Mouse (Mus musculus): ENCODE measurements around the gene Actr1b.
"Not testable (repeated sequence)": the region's sequence is repeated elsewhere in the genome, so short reads cannot be mapped to it uniquely, and the experiment has no call there.

The Actr1b gene

DNA sequence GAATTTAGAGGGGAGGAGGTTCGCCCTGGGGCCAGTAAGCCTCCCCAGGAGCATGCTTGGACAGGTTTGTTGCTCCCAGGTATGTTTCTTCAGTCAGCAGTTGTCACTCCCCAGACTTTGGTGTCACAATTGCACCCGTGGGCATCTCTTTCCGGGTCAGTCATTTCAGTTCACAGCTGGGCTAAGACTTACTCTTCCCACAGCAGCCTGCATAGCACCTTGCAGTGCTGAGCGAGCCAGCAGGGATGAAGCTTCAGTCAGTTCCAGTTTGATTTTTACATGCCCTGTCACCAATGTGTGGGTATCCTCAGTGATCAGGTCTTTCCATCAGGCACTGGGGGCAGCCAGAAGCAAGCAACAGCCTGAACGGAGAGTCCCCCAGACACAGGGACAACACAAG, 17.2 kb downstream of the Actr1b start:
- no peak for DNase-seq (ENCODE audit: low read depth)

DNA sequence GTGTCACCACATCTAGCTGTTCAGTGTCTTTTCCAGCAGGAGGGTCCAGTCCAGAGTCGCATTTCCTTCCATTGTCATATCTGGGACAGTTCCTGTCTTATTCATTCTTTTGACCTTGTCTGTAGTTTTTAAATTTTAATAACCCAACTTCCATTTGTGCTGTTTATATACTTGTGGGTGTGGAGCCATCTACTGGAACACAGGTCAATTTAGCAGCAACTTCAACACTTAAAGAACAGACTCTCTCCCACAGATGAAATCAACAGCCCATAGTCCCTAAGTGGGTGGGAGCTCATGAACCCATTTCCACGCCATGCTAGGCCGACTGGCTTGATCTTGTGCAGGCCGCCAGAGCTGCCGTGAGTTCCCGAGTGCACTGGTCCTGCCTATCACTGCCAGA, 17.8 kb downstream of the Actr1b start:
- no peak for DNase-seq (ENCODE audit: low read depth)

DNA sequence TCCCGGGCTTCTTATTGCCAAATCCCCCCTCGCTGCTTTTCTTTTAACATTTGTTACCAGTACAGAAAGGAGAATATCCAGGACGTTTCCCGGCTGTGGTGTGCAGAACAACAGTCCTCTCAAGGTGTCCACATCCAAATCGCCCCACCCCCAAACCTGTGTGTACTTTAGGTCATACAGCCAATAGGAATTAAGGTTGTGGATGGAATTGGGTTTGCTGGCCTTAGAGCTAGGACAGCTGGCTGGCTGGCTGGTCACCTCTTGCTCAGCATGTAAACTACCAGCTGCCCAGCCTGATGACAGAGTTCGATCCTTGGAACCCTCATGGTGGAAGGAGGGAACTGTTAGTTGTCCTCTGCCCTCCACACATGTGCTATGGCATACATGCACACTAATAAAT, 19.4 kb downstream of the Actr1b start:
- no peak for DNase-seq (ENCODE audit: low read depth)

DNA sequence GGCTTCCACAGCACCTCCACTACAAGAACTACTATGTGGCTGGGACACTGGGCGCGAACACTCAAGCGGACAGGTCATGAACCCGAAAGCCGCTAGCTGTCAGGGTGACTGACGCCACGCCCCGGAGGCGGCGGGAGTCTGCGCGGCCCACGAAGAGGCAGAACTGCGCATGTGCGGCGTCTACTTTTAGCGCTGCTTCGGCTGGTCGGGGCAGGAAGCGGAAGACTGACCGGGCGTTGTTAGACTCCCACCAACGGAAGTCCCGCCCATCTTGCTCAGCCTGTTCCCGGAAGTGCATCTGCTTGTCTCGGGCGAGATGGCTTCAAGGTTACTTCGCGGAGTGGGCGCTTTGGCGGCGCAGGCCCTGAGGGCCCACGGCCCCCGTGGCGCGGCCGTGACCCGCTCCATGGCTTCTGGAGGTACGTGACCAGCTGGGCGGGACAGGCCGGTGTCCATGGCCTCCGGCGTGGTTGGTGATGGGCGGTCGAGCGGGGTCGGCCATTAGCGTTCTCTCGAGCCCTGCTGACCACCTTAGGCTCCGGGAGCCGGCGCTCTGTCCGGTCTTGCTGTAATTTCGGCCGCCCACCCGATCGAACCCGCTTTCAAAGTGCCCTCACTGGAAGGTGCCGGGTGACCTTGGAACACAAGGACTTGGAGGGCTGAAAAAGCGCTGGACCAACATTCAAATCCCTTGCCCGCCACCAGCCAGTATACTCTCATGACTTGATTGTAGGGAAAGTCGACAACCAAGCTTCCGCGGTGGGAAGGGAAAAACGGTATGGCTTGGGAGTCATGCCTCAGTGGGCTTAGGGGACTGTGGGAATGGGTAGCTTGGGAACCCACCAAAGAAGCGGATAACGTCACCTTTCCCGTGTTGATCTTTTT, 22.7 kb downstream of the Actr1b start, which contains the start of gene Cox5b:
TSS of gene Cox5b (plus strand) at position 179 of the 885 bp plus-strand sequence.
- peak; percentile 96 for DNase-seq (ENCODE audit: low read depth)

DNA sequence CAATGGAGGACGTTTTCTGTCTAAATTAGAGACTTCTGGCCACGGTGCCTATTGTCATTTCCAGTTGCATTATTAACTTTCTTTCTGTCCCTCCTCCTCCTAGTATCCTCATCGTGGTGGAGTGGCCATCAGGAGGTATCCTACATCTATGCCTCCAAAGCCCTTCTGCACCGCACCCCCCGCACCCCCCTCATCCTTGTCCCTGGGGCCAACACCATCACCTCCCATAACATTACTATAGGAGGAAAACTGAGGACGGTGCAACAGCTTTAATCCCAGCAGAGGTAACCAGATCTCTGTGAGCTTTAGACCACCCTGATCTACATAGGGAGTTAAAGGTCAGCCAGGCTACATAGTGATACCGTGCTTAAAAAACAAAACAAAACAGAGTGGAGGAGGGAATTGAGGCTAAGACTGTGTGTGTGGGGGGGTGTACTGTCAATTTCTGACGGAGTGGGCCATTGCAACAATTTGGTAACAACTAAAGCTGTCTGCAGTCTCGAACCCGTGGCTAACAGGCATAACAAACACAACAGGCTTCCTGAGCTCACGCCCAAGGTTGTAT, 23.5 kb downstream of the Actr1b start:
- DNase-seq (ENCODE audit: low read depth): no peak

DNA sequence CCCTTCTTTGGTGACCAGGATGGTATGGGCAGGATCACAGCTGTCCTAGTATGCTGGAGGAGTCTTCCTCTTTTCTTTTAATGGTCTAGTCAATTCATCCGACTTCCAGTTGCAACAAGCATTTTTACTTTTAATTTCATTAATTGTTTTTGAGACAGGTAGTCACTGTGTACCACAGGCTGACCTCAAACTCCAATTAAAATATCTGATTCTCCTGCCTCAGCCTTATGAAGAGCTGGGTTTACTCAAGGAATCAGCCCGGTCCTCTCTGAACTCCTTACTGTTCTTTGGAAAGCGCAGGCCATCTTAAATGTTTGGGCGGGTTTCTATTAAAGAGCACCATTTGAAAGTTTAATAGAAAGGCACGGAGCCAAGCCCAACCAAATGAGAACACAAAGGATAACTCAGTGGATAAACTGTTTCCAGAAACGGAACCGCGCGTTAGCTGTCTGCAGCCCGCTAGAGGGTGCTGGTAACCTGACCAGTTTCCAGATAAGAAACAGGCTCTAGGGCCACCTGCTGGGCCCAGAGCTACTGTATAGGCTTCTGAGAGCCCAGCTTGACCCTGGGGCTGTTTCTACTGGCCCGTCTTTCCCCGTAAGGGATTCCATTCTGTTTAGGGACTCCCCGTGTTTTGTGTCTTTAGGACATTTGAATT, 30.3 kb downstream of the Actr1b start:
- peak; percentile 79 for DNase-seq (ENCODE audit: low read depth)

DNA sequence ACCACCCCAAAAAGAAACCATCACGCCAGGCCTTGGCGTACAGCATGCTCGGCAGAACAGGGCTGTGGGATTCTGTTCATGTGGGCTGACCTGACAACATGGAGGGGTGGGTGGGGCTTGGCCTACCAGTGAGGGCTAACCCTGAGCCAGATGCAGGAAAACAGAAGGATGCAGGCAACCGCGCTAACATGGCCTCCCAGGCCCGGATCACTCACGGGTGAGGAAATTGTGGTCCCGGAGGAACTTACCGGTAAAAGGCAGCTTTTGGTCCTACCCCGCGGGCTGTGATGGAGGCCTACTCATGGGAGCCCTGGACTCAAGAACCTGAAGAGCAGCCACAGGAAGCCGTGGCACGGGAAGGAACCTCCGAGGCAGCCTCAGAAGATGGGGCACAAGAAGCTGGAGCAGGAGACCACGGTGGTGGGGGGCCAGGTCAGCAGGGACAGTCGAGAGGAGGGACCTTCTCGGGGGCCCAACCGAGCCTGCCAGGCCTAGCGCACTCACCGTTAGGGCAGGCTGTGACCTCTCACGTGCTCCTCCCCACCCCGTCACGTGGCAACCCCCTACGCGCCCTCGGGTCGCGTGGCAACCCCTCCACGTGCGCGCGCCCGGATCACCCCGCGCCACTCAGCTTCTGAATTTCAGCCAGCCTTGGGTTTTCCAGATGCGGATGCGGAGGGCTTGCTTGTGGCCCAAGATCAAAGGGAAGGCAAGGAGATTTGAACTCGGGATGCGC, 31.4 kb downstream of the Actr1b start, which contains the start of gene Fam178b:
TSS of gene Fam178b (minus strand) at position 564 of the 736 bp plus-strand sequence.
- DNase-seq (ENCODE audit: low read depth): no peak

DNA sequence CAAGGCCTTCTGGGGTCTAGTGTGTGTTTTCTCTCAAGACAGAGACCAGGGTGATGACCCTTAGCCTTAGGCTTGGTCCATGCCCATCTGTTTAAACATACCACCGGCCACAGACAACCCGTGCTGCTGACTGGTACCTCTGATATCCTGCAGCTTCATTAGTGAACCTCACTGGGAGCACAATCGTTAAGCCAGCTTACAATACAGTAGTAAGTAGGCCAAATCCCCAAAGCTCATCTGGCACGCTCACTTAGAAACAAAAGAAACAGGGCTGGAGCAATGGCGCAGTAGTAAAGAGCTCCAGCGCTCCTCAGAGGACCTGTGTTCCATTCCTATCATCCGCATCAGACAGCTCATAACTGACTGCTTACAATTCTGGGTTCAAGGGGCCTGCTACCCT, 33.3 kb downstream of the Actr1b start:
- DNase-seq (ENCODE audit: low read depth): no peak

DNA sequence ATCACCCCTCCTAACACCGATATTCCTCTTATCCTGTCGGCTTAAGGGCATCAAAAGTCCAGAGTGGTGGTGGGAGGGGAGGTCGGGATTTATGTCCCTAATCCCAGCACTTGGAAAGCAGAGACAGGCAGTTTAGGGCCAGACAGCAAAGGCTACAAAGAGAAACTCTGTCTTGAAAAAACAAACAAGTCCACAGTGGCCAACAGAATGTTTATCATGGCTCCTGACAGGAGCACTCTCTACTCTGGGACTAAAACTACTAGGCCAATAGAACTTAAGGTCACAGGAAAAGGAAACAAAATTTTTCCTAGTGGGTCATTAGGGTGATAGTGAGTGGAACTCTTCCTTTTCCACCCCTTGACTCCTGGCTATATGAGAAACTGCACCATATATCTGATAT, 39.3 kb downstream of the Actr1b start:
- DNase-seq (ENCODE audit: low read depth): no peak

DNA sequence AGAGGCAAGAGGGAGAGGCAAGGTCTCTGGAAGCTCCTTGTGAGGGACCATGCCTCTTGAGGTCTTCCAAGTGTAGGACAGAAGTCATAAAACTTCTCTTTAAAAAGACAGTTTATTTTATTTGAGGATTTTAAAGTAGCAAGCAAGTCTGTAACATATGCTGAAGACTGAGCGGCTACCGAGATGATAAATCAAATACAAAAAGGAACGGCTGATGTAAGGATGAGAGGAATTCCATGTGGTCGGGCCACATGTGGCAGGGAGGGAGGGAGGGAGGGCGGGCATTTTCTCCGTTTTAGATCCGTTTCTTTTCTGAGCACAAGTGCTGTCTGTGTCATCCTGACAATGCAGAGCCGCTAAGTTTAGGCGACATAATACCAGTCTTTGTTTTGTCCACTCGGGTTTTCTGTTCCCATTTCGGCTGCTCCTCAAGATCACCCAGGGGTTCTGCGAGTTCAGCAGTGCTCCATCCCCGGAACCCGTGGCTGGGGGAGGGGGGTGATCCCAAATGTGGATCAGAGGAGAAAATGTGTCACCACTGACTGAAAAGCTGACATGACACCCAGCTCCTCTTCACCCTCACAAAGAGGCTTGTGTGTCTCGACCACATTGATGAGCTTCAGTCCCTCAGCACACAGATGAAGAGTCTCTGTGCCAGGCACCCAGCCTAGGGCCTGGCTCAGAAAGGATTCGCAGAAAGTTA, 41.4 kb downstream of the Actr1b start:
- DNase-seq (ENCODE audit: low read depth): no peak

DNA sequence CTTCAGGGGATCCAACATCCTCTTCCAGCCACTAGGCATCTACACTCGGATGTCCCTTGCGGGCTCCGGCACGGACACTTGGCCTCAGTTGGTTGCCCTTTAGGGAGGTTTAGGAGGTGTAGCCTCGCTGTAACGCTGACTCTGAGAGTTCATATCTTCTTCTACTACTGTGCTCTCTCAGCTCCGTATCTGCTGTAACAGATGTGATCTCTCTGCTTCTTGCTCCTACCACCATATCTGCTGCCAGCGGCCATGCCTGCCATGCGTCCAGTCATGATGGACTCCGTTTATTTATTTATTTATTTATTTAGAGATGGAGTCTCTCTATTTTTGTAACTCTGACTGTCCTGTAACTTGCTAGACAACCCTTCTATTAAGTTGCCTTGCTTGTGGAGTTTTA, 43.0 kb downstream of the Actr1b start:
- no peak for DNase-seq (ENCODE audit: low read depth)

DNA sequence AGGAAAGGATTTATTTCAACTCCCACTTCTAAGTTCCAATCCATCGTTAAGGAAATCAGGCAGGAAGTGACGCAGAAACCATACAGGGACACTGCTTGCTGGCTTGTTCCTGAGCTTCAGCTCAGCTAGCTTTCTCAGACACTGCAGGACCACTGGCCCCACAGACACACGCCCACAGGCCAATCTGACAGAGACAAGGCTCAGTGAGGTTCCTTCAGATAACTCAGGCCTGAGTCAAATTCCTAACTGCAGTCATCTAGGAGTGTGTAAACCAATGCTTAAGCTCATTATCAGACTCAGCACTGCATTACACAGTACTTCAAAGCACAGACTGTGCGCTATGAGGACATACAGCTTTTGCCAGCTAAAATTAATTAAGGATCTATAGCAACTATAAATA, 44.0 kb downstream of the Actr1b start:
- no peak for DNase-seq (ENCODE audit: low read depth)

DNA sequence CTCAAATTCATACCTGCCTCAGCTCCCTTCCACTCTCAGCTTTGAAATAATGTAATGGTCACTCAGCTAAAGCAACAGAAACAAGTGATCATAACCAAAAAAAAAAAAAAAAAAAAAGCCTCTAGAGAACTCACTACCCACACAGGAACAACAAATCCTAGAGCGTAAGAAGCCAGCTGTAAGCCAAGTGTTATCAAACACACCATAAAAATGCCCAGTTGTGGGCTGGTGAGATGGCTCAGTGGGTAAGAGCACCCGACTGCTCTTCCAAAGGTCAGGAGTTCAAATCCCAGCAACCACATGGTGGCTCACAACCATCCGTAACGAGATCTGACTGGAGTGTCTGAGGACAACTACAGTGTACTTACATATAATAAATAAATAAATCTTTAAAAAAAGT, 46.2 kb downstream of the Actr1b start:
- not testable (repeated sequence) for DNase-seq (ENCODE audit: low read depth)

DNA sequence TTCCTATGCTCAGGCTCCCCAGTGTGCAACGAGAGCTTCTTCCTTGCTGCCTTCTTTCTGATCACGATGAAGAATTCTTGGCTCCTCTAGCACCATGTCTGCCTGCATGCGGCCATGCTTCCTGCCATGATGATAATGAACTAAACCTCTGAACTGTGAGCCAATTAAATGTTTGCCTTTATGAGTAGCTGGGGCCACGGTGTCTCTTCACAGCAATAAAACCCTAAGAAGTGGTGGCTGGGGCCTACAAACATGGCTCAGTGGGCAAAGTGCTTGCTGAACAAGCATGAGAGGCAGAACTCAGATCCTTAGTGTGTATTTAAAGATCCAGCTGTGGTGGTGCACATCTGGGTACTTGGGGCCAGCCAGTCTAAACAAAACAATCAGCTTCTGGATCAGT, 48.3 kb downstream of the Actr1b start:
- no peak for DNase-seq (ENCODE audit: low read depth)

DNA sequence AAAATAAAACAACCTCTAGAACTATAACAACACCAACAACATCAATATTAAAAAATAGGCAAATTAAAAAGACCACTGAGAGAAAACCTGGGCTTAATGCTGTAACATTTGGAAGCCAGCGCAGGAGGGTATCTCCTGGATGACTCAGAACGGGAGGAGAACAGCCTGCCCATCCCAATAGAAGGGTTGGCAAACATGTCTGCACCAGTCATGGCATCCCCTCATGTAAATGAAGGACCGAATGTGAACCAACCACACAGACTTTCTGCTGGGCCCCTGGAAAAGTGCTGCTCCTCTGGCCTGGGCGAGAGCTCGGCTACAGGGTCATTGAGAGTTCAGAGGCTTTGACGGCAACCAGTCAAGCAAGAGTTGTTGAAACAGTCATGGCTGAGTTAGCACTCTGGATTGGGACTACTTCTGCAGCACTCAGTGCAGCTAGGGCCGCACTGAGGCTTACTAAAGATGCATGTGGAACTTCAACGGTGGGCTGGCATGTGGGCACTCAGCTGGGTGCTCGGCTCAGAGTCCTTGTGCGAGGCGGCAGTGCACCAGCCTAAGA, 49.0 kb downstream of the Actr1b start:
- DNase-seq (ENCODE audit: low read depth): no peak

DNA sequence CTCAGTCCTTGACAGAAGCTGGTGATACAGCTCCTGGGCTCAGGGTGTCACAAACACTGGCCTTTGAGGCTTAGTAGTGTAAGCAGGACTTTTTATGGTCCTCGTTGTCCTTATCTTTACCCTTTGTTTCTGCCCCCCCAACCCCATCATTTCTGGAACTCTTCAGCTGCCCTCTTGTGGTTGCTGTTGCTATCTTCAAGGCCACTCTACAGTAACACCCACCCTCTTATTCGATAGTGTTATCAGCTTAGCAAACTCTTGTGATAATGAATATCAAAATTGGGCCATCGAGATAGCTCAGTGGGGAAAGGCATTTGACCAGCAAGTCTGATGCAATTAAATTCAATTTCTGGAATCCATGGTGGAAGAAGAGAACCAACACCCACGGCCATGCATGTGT, 49.8 kb downstream of the Actr1b start:
- no peak for DNase-seq (ENCODE audit: low read depth)

DNA sequence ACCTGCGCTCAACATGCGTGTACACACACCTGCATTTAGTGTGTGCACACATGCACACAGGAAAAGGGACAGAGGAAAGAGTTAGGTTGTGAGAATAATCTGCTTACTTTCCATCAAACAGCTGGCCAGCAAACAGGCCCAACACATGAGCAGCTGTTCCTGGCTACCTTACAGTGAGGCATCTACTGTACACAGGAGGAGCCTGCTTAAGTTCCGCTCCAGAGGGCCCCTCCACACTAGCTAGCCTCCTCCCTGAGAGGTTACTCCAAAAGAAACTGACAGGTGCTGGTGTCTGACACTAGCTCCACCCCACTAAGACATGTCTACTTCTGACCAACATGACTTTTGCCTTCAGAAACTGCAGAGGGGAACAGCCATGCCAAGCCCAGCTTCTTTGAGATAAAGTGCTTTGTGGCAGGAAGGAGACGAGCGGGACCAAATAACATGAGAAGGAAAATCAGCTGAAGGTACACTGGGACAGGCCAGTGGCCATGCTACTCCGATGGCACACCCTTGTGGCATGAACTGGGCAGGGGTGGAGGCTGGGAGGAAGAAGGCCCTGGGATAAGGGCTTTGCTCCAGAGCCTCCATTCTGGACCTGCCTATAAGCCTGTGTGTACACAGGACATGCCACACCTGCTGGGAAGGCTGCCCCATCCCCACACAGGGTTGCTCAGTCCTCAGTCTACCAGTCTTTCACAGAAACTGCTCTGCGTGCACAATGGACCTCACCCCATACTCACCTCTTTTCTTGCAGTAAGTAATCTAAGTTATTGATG, 55.4 kb downstream of the Actr1b start:
- DNase-seq (ENCODE audit: low read depth): no peak

DNA sequence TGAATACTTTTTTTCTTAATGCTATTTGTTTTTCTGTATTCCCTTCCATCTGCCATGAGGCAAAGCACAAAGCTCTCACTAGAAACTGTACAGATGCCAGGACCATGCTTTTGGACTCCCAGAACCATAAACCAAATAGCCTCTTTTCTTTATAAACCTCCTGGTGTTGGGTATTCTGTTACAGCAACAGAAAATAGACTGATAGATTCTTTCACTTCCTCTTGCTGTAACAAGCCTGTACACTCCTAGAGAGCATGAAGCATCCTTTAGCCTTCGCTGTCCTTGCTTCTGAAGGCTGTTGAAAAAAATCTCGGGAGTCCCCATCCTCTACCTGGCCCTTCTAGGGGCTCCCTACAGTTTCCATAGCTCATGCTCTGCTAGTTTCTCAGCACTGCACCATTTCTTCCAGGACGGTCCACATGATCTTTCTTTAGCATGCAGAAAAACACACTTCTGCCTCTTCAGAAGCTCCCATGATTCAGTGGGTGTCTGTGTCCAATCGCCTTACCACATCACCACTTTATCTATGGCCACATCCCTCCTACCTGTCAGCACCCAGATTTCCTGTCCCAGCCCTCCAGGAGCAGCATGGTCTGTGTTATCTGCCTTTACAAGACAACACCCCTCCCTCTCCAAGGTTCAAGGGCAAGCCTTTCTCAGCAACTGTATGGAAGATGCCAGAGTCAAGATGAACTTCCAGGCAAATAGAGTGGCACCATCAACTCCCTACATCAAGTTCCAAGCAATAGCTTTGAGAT, 56.4 kb downstream of the Actr1b start:
- no peak for DNase-seq (ENCODE audit: low read depth)

DNA sequence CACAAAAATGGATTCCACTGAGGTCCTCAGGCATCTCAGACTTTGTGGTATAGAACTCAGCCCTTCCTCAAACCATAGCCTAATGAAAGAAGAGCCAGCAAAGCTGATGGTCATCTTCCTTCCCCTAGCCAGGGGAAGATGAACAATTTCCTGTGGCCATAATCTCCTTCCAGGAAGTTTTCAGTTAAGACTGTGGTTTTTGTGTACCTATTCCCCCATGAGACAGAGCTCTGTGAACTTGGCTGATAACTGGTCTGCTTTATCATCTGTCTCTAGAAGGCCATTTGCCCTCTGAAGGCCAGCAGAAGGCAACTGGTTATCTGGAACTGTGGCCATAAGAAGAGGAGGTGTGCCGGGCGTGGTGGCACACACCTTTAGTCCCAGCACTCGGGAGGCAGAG, 58.0 kb downstream of the Actr1b start:
- no peak for DNase-seq (ENCODE audit: low read depth)

DNA sequence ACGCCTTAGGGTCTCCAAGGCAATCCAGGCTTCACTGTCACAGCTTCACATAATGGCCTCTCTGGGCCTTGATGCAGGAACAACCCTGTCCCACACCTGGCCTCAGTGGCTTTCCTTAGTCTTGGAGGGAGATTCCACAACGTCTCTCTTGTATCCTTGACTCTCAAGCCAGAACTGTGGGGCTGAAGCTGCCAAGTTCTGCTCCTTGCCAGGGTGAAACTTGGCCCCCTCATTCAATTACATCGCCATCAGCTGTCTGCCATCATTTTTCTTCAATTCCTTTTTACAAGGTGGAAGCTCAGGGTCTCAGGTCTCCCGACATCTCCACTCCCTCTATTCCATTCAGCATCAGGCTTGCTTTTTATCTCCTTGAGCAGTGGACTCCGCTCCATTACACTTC, 59.2 kb downstream of the Actr1b start:
- DNase-seq (ENCODE audit: low read depth): no peak
